24 mouse cellular contexts compared by ENCODE assay signal in genomic region chrX:100839211-100839610, GRCm38 (mm10).
"Had no signal": no experiment of that assay in that cellular context is flagged by ENCODE, and none has a peak within 500 bp of the region (broad histone marks: within the 10 kb centered on the region; RNA-seq: fewer than 3 reads in every experiment).

No protein-coding gene starts in this region.

- H3K4me3 ChIP-seq: gastrocnemius, adult 2 months; heart, adult 2 months; heart, embryonic 13.5 days; heart, embryonic 15.5 days; hindbrain, embryonic 13.5 days; hindbrain, embryonic 15.5 days; kidney, embryonic 15.5 days; layer of hippocampus, adult 2 months; left cerebral cortex, adult 2 months; limb, embryonic 10.5 days; limb, embryonic 12.5 days; liver, embryonic 13.5 days had no signal

- H3K4me1 ChIP-seq: heart, embryonic 13.5 days; heart, embryonic 15.5 days; hindbrain, embryonic 13.5 days; hindbrain, embryonic 15.5 days; kidney, embryonic 15.5 days; limb, embryonic 10.5 days; limb, embryonic 12.5 days; liver, embryonic 13.5 days had no signal

- DNase-seq: gastrocnemius, adult 2 months; gastrocnemius, postnatal 10 days; gastrocnemius, postnatal 25 days; heart, adult 11 months; heart, adult 2 months; heart, postnatal 14 days; heart, postnatal 36 days; kidney, adult 11 months; kidney, adult 2 months; kidney, adult 9 months; kidney, postnatal 14 days; kidney, postnatal 4 days; liver, embryonic 13.5 days had no signal

- H3K9ac ChIP-seq: heart, embryonic 13.5 days; heart, embryonic 15.5 days; hindbrain, embryonic 13.5 days; hindbrain, embryonic 15.5 days; kidney, embryonic 15.5 days; limb, embryonic 12.5 days; liver, embryonic 13.5 days had no signal

- H3K36me3 ChIP-seq: heart, embryonic 13.5 days; heart, embryonic 15.5 days; hindbrain, embryonic 13.5 days; hindbrain, embryonic 15.5 days; kidney, embryonic 15.5 days; limb, embryonic 10.5 days; limb, embryonic 12.5 days; liver, embryonic 13.5 days had no signal

- H3K27me3 ChIP-seq: hindbrain, embryonic 13.5 days; hindbrain, embryonic 15.5 days had no signal

- H3K27ac ChIP-seq: gastrocnemius, adult 2 months; heart, adult 2 months; heart, embryonic 13.5 days; heart, embryonic 15.5 days; hindbrain, embryonic 13.5 days; hindbrain, embryonic 15.5 days; hindbrain, postnatal 0 days; kidney, embryonic 15.5 days; kidney, postnatal 0 days; layer of hippocampus, adult 2 months; left cerebral cortex, adult 2 months; limb, embryonic 10.5 days; limb, embryonic 12.5 days; liver, embryonic 13.5 days had no signal
